Mouse (Mus musculus) liver, postnatal 0 days (tissue): ENCODE data around the gene Cwf19l1.

Experiments used
- CTCF ChIP-seq: sonication (generic); IDR thresholded peaks from 2 replicates; pipeline ENCODE4 v1.5.1; 2016; ENCODE audit warnings: antibody characterized with exemption, low read depth
- EP300 ChIP-seq: IDR thresholded peaks from 2 replicates; pipeline ENCODE4 v1.6.1; 2016; ENCODE audit warnings: antibody characterized with exemption, low read depth, mild to moderate bottlenecking

- TF ChIP-seq EP300, result no peak
- TF ChIP-seq CTCF, result no peak
Measured at GRCm38 (mm10) chr19:44108996-44109395, 26.7 kb downstream of the Cwf19l1 start.
